Mouse (Mus musculus) embryonic facial prominence, embryonic 14.5 days (tissue): Measurements from ENCODE around the gene Uqcc1. TPM values are rescaled to one million over a fixed set of nuclear protein-coding genes. Genes with fewer than 3 reads are reported as not detected.

ENCODE experiments used
- ATAC-seq: fragments of 200-750 bp; cut with Nextera tagmentation; 2 replicates; pipeline ENCODE4 v1.8.0; 2017; ENCODE audit warnings: low read depth, moderate number of reproducible peaks, moderate TSS enrichment
- DNase-seq: peaks from one replicate; pipeline ENCODE4 v3.0.0-alpha.2; 2015; ENCODE audit warnings: low spot score
- H3K27ac ChIP-seq: fragments of 300-500 bp; sonication (generic); replicated peaks from 2 replicates; pipeline ENCODE4 v1.5.1; 2014; ENCODE audit warnings: low read depth, mild to moderate bottlenecking, low read length, moderate library complexity
- H3K27me3 ChIP-seq: fragments of 300-500 bp; sonication (generic); replicated peaks from 2 replicates; pipeline ENCODE4 v1.6.1; 2014; ENCODE audit warnings: low read length; ENCODE audit not compliant: control insufficient read depth, insufficient read depth
- H3K36me3 ChIP-seq: fragments of 300-500 bp; sonication (generic); 2 replicates; pipeline ENCODE4 v1.6.1; 2014; ENCODE audit warnings: low read length, mixed read lengths; ENCODE audit not compliant: control insufficient read depth, insufficient read depth
- H3K4me1 ChIP-seq: fragments of 300-500 bp; sonication (generic); 2 replicates; pipeline ENCODE4 v1.6.1; 2014; ENCODE audit warnings: antibody characterized with exemption, low read length; ENCODE audit not compliant: control insufficient read depth, insufficient read depth
- H3K4me2 ChIP-seq: fragments of 300-500 bp; sonication (generic); 2 replicates; pipeline ENCODE4 v1.6.1; 2014; ENCODE audit warnings: low read depth, mild to moderate bottlenecking, low read length, moderate library complexity, mixed read lengths
- H3K4me3 ChIP-seq: fragments of 300-500 bp; sonication (generic); 2 replicates; pipeline ENCODE4 v1.5.1; 2014; ENCODE audit warnings: low read depth, mild to moderate bottlenecking, low read length
- H3K9ac ChIP-seq: fragments of 300-500 bp; sonication (generic); 2 replicates; pipeline ENCODE4 v1.6.1; 2014; ENCODE audit warnings: low read depth, mild to moderate bottlenecking, low read length, moderate library complexity, mixed read lengths
- H3K9me3 ChIP-seq: fragments of 300-500 bp; sonication (generic); 2 replicates; pipeline ENCODE4 v1.6.1; 2016; ENCODE audit warnings: low read length; ENCODE audit not compliant: control insufficient read depth
- WGBS: fragments of 180-500 bp; shearing (Covaris S2); extraction: QIAGEN DNeasy Blood & Tissue Kit; methylation state at CpG from one replicate; pipeline ENCODE4 v1.1.7; 2014; 5-methylcytosine and 5-hydroxymethylcytosine counted together
- polyA plus RNA-seq: library from polyadenylated mRNA; unstranded; fragments of >200 nt; fragmentation: Nextera tagmentation; extraction: Ambion mirVana; gene quantifications from 2 replicates; pipeline ENCODE4 v1.2.1, GENCODE M21; 2014

Uqcc1 gene
- polyA plus RNA-seq, 1 experiment from 2014 or later: 65.9 TPM

GRCm38 (mm10) chr2:155819449-155820251 is 110.5 kb downstream of the Uqcc1 start:
- ATAC-seq (no peak), DNase-seq (no peak)
- Histone ChIP-seq H3K27ac (peak overlapping the region; percentile 72), H3K4me2 (peak overlapping the region; percentile 90), H3K36me3 (peaks cover 43% of the 10 kb centered on the region), H3K4me3 (peak overlapping the region; percentile 57), H3K4me1 (0 out of 2 replicates have a peak, but pooled peaks cover 6% of the 10 kb centered on the region), H3K9me3 (no peaks in the 10 kb centered on the region), H3K9ac (no peak overlapping the region), H3K27me3 (no peaks in the 10 kb centered on the region)
- WGBS: 68% methylated on average over 6 of the region's 6 CpGs

GRCm38 (mm10) chr2:155819392-155819448 is 110.9 kb downstream of the Uqcc1 start, which contains the start of gene BC029722:
TSS of gene BC029722 (minus strand) at chr2:155819426.
- Histone ChIP-seq H3K27ac (peak within 1 kb of the TSS; percentile 72), H3K4me1 (0 out of 2 replicates have a peak, but pooled peaks cover 6% of the 10 kb centered on the region), H3K27me3 (no peaks in the 10 kb centered on the region), H3K9ac (peak within 1 kb of the TSS; percentile 77), H3K4me3 (peak within 1 kb of the TSS; percentile 57), H3K9me3 (no peaks in the 10 kb centered on the region), H3K36me3 (peaks cover 43% of the 10 kb centered on the region), H3K4me2 (peak within 1 kb of the TSS; percentile 90)
- DNase-seq (no peak), ATAC-seq (no peak)

- under 1% methylated on average over 35 of the region's 37 CpGs for WGBS
- Histone ChIP-seq H3K9me3 (no peaks in the 10 kb centered on the region), H3K36me3 (peaks cover 42% of the 10 kb centered on the region), H3K9ac (peak overlapping the region; percentile 77), H3K27me3 (no peaks in the 10 kb centered on the region), H3K4me3 (peak overlapping the region; percentile 57), H3K4me2 (peak overlapping the region; percentile 90), H3K4me1 (0 out of 2 replicates have a peak, but pooled peaks cover 6% of the 10 kb centered on the region), H3K27ac (peak overlapping the region; percentile 72)
- DNase-seq: peak; percentile 97
- peak; percentile 98 for ATAC-seq
Measured at GRCm38 (mm10) chr2:155818596-155819391, 111.3 kb downstream of the Uqcc1 start.

GRCm38 (mm10) chr2:155817301-155818245 is 112.5 kb downstream of the Uqcc1 start:
- Histone ChIP-seq H3K9me3 (no peaks in the 10 kb centered on the region), H3K36me3 (peaks cover 30% of the 10 kb centered on the region), H3K4me2 (peak overlapping the region; percentile 90; the same call in 1 of the 2 replicates), H3K27me3 (no peaks in the 10 kb centered on the region), H3K4me3 (peak overlapping the region; percentile 57; the same call in 1 of the 2 replicates), H3K27ac (no peak overlapping the region), H3K4me1 (0 out of 2 replicates have a peak, but pooled peaks cover 6% of the 10 kb centered on the region), H3K9ac (peak overlapping the region; percentile 77)
- no peak for ATAC-seq
- DNase-seq: no peak
- 75% methylated on average over 10 of the region's 10 CpGs for WGBS

GRCm38 (mm10) chr2:155816179-155816578 is 113.9 kb downstream of the Uqcc1 start:
- Histone ChIP-seq H3K4me1 (0 out of 2 replicates have a peak, but pooled peaks cover 6% of the 10 kb centered on the region), H3K4me3 (no peak overlapping the region), H3K9me3 (no peaks in the 10 kb centered on the region), H3K27me3 (no peaks in the 10 kb centered on the region), H3K9ac (no peak overlapping the region), H3K27ac (no peak overlapping the region), H3K36me3 (peaks cover 17% of the 10 kb centered on the region), H3K4me2 (no peak overlapping the region)
- WGBS: 100% methylated on average over 1 of the region's 1 CpGs
- ATAC-seq (no peak), DNase-seq (no peak)

- Histone ChIP-seq H3K9ac (no peak overlapping the region), H3K27ac (no peak overlapping the region), H3K27me3 (no peaks in the 10 kb centered on the region), H3K36me3 (peaks cover 4% of the 10 kb centered on the region; the same call in 1 of the 2 replicates), H3K9me3 (no peaks in the 10 kb centered on the region), H3K4me3 (no peak overlapping the region), H3K4me2 (no peak overlapping the region), H3K4me1 (0 out of 2 replicates have a peak, but pooled peaks cover 6% of the 10 kb centered on the region)
- DNase-seq: peak; percentile 22
- no peak for ATAC-seq
- WGBS: 21% methylated on average over 5 of the region's 5 CpGs
Measured at GRCm38 (mm10) chr2:155814829-155815228, 115.3 kb downstream of the Uqcc1 start.

- ATAC-seq (no peak), DNase-seq (no peak)
- H3K4me3 ChIP-seq: no peak overlapping the region
- 86% methylated on average over 4 of the region's 4 CpGs for WGBS
- H3K9ac ChIP-seq: no peak overlapping the region
- H3K9me3 ChIP-seq: no peaks in the 10 kb centered on the region
- no peak overlapping the region for H3K4me2 ChIP-seq
- no peaks in the 10 kb centered on the region for H3K27me3 ChIP-seq
- H3K4me1 ChIP-seq: no peaks in the 10 kb centered on the region
- no peak overlapping the region for H3K27ac ChIP-seq
- H3K36me3 ChIP-seq: no peaks in the 10 kb centered on the region
Measured at GRCm38 (mm10) chr2:155812637-155813036, 117.5 kb downstream of the Uqcc1 start.

- Histone ChIP-seq H3K36me3 (no peaks in the 10 kb centered on the region), H3K9me3 (no peaks in the 10 kb centered on the region), H3K4me2 (no peak overlapping the region), H3K9ac (no peak overlapping the region), H3K27me3 (no peaks in the 10 kb centered on the region), H3K27ac (no peak overlapping the region), H3K4me1 (no peaks in the 10 kb centered on the region), H3K4me3 (no peak overlapping the region)
- DNase-seq (peak; percentile 50), ATAC-seq (no peak)
- 42% methylated on average over 16 of the region's 16 CpGs for WGBS
Measured at GRCm38 (mm10) chr2:155811821-155812396, 118.2 kb downstream of the Uqcc1 start.
